Mouse (Mus musculus) testis, postnatal 14 days (tissue): ENCODE data around the gene Casq1.

Experiments used
- DNase-seq: peaks from one replicate; pipeline ENCODE4 v3.0.0; 2021; ENCODE audit warnings: low spot score

Gene Casq1

GRCm38 (mm10) chr1:172180881-172181280 is 38.8 kb downstream of the Casq1 start:
- no peak for DNase-seq

GRCm38 (mm10) chr1:172179102-172179501 is 40.6 kb downstream of the Casq1 start:
- DNase-seq, result no peak

- DNase-seq, result no peak
These were observed 41.9 kb downstream of the Casq1 start for GRCm38 (mm10) chr1:172177791-172178190.

- no peak for DNase-seq
These were observed 46.5 kb downstream of the Casq1 start for GRCm38 (mm10) chr1:172173181-172173580.

GRCm38 (mm10) chr1:172172381-172172780 is 47.3 kb downstream of the Casq1 start:
- no peak for DNase-seq

- DNase-seq, result no peak
These were observed 49.9 kb downstream of the Casq1 start for GRCm38 (mm10) chr1:172169809-172170208.

- DNase-seq, result no peak
These were observed 51.8 kb downstream of the Casq1 start for GRCm38 (mm10) chr1:172167911-172168310.

- DNase-seq, result no peak
These were observed 56.7 kb downstream of the Casq1 start for GRCm38 (mm10) chr1:172162959-172163358.

GRCm38 (mm10) chr1:172162009-172162408 is 57.7 kb downstream of the Casq1 start:
- DNase-seq, result no peak

- DNase-seq, result no peak
These were observed 59.2 kb downstream of the Casq1 start for GRCm38 (mm10) chr1:172160508-172160907.

GRCm38 (mm10) chr1:172159970-172160369 is 59.7 kb downstream of the Casq1 start:
- DNase-seq, result no peak
